Mouse (Mus musculus): ENCODE measurements around the gene Ubc.

Ubc gene

DNA sequence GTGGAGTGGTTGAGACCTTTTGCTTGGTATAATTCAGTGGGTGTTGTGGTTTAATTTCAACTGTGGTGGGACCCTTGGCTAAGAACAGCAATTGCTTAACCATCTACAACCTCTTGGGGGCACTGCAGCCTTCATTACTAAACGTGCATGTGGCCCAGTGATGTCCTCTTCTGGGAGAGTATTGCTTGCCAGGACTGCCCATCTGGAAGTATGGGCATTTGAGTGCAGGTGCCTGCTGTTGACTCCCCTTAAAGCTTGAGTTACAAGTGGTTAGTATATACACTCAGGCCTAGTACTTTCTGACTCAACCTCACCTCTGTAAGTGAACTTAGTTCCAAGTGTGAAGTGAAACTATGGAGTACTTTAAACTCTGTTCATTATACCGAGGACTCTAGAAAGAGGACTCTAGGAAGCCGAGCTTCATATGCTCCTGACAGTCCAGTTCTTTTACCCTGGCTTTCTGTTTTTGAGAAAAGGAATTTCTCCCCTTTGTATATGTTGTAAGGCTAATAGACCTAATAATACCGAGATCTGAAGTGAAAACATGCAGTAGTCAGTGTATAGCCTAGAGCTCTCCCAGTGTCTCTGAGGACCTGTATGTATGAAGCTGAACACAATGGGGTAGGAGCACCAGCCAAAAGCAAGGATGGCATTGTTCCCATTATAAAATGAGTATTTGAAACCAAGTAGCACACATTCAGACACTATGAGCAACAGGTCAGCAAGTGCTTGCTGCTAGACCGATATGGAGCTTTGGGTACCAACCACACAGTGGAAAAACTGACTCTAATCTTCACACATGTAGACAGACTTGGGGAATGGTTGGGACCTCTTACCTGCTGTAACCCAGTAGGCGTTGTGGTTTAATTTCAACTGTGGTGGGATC, 7.1 kb downstream of the Ubc start:
- DNase-seq (ENCODE audit: low spot score), result peak; percentile 52

DNA sequence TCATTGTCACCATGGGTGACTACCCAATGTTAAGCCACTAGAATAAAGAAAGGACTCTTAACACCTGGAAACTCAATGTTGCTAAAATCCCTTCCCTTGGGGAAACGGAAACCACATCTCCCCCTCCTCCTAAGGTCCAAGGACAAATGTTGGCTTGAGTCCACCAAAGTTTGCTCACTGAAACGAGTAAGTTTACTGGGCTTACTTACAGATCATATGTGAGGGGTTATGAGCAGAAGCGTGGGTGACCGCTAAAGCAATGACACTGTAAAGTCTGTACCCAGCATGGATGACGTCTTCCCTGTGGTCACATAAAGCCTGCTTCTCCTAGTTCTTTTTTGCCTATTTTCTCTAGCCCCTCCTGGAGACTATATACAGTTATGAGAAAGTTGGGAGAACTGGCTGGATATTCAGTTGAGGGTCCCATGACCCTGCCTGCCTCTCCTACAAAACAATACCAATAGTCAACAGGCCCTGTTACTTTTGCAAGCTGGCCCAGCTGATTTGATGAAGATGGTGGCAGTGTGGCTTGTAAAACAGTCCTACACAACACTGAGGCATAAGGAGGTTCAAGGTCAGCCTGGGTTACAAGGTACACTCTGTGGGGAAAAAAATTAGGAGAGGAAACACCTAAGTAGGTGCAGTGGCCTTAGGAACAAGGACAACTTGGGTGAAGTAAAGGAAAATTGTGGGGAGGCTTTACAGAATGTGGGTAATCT, 7.9 kb downstream of the Ubc start:
- DNase-seq (ENCODE audit: low spot score), result no peak

- DNase-seq (ENCODE audit: low spot score), result no peak
Observed at GRCm38 (mm10) chr5:125378919-125379318, 11.1 kb downstream of the Ubc start.

- no peak for DNase-seq (ENCODE audit: low spot score)
Observed at GRCm38 (mm10) chr5:125377214-125377613, 12.8 kb downstream of the Ubc start.

GRCm38 (mm10) chr5:125375871-125376270, 14.1 kb downstream of the Ubc start:
- DNase-seq (ENCODE audit: low spot score), result no peak

GRCm38 (mm10) chr5:125372027-125372426, 18.0 kb downstream of the Ubc start:
- DNase-seq (ENCODE audit: low spot score), result no peak

DNA sequence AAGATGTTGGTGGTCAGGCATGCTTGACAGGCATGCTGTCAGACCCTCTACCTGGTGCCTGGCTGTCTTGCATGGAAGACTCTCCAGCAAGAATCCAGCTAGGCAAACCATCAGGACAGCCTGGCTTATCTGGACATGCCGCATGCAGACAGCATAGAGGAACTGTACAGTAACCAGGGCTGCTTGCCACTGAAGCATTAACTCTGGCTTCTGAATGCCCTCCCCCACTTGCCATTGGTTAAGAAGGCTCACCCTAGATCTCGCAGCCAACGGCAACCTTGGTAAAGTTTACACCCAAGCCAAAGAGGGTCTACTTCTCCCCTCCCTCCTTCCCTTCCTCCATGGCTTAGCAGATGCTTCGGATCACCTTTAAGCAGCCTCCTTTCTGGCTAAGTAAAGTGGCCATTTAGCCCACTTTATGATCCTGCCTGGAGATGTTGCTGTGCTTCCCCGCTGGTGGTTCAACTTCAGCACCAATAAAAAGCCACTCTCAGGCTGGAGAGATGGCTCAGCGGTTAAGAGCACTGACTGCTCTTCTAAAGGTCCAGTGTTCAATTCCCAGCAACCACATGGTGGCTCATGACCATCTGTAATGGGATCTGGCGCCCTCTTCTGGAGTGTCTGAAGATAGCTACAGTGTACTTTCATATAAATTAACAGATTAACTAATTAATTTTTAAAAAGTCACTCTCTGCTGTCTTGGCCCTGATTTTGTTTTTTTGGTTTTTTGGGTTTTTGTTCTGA, 18.9 kb downstream of the Ubc start:
- DNase-seq (ENCODE audit: low spot score), result no peak

GRCm38 (mm10) chr5:125368568-125368967, 21.4 kb downstream of the Ubc start:
- peak; percentile 49 for DNase-seq (ENCODE audit: low spot score)

GRCm38 (mm10) chr5:125368156-125368555, 21.8 kb downstream of the Ubc start:
- DNase-seq (ENCODE audit: low spot score), result no peak

DNA sequence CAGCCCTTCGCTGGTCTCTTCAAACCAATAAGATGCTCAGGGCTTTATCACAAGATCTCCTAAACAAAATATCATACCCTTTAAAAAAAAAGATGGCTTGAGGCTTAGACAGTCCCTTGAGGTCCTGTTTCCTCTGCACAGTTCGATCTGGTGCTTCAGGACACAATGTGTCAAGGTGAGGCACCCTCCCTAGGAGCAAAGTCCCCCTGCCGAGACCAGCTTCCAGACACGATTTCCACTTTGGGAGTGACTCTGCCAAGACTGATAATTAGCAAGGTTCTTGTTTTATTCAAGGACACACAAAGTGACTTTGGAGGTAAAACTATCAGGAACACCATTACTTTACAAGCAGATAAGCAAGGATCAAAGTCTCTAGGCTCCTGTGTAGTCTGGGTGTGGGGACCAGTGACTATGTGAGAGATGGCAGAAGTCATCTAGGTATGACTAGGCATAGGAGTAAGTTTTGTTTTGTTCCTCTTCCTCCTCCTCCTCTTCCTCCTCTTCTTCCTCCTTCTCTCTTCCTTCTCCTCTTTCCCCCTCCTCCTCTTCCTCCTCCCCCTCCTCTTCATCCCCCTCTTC, 25.1 kb downstream of the Ubc start:
- no peak for DNase-seq (ENCODE audit: low spot score)

DNA sequence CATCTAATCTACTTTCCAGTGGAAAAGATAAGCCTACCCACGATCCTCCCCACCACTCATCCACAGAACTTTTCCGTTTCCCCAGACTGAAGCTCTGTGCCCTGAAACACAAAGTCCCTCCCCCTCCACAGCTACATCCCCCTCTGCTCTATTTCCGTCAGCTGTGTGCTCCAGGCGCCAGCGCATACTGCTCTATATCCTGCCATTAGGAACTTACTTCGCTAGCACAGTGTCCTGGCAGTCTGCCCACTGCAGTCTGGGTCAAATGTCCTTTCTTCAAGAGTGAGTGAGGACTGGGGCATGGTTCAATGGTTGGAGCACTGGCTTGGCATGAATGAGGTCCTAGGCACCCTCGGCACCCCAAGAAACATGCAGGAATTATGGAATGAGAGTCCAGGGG, 26.1 kb downstream of the Ubc start:
- no peak for DNase-seq (ENCODE audit: low spot score)

DNA sequence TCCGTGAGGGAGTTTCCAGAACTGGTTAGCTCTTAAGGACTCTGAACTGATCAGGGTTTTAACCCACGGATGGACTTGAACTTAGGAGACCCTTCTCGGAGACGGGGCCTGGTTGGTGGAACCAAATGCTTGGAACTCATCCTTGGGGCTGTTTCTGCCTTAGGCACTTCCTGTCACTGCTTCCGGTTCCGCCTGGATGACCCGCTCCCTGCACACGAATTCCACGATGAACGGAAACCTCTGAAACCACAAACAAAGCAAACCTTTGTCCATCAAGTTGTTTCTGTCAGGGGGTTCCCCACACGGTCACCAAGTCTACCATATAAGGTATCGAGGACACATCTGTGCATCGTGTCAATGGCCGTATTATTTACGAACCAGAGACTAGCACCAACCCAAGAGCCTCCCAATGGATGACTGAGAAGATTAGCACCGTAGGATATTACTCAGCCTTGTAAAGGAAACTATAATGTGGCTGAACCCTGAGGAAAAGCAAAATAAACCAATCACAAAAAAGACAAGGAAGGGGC, 29.0 kb downstream of the Ubc start:
- DNase-seq (ENCODE audit: low spot score), result no peak

- no peak for DNase-seq (ENCODE audit: low spot score)
Observed at GRCm38 (mm10) chr5:125360566-125360965, 29.4 kb downstream of the Ubc start.

DNA sequence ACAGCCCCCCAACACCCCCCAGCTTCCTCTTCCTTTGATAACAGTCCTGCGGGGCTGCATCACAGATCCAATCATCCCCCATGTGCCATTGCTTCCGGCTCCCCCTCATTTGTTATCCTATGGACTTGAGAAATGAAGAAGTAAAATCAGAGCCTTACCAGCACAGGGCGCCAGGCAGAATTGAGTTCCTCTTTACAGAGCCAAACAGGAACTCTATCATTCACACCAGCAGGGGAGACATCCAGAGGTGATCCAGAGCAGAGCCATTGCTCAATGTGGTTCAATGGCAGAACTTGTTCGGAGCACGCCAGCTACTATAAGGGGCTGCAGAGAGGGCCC, 31.8 kb downstream of the Ubc start:
- no peak for DNase-seq (ENCODE audit: low spot score)

GRCm38 (mm10) chr5:125357543-125358269, 32.3 kb downstream of the Ubc start:
- DNase-seq (ENCODE audit: low spot score), result no peak

DNA sequence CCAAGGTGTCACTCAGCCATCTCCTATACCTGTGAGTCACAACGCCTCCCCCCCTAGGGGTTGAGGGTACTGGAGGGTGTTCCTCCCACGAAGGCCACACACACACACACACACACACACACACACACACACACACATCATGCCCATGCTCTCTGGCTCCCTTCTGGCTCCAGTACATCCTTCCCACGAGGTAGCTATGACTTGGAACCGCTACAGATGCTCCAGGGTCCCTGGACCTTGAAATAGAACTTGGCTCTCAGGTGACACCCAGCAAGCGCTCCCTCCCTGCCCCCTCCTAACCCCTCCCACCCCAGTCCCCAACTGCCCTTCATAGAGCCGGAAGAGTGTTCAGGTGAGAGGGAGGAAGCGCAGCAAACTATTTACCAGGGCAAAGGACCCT, 34.4 kb downstream of the Ubc start:
- DNase-seq (ENCODE audit: low spot score), result no peak

GRCm38 (mm10) chr5:125354885-125355492, 35.0 kb downstream of the Ubc start:
- DNase-seq (ENCODE audit: low spot score), result no peak

DNA sequence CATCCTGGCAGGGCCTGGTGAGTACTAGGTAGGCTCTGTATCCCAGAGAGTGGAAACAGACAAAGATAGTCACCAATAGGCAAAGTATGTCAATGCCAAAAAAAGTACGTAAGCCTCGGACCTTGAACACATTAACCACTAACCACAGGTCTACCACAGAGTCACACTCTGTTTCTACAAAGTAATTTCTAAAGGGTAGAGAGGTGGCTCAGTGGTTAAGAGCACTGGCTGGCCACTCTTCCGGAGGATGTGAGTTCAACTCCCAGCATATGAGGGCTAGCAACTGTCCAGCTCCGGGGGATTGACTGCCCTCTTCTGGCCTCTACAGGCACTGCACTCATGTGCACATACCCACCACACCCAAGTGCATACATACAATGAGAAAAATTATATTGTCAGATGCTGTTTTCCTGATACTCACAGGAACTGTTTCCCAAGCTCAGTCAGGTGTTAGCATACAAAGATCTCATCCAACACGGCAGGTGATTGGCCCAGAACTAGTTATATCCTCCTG, 37.2 kb downstream of the Ubc start:
- DNase-seq (ENCODE audit: low spot score), result no peak

DNA sequence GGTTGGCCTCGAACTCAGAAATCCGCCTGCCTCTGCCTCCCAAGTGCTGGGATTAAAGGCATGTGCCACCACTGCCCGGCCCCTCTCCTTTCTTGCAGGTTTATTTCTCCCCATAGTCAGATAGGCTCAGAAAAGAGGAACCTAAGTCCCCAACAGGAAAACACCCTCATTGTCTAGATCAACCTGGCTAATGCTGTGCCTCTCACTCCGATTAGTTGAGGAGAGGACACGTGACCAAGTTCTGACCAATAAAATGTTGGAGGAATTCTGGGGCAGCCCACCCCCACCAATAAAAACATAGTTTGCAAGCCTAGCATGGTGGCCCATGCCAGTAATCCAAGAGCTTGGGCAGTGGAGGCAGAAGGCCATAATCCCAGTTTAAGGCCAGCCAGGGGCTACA, 38.1 kb downstream of the Ubc start:
- DNase-seq (ENCODE audit: low spot score), result no peak

DNA sequence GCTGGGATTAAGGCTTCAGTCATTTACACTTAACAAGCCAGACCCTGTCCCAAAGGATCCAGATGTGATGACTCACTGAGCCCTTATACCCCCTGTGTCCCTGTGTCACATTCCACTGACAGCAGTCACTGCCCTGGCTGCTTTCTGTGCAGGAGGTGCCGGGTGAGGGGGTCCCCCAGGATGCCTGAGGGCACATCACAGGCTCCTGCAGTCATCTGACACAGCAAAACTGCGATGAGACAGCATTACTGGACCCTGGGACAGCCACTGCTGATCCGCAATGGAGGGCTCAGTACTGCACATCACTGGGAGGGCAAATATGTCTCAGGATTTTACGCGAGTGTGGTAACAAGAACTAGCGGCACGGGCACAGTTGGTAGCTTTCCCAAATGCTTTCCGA, 38.9 kb downstream of the Ubc start:
- DNase-seq (ENCODE audit: low spot score), result no peak

DNA sequence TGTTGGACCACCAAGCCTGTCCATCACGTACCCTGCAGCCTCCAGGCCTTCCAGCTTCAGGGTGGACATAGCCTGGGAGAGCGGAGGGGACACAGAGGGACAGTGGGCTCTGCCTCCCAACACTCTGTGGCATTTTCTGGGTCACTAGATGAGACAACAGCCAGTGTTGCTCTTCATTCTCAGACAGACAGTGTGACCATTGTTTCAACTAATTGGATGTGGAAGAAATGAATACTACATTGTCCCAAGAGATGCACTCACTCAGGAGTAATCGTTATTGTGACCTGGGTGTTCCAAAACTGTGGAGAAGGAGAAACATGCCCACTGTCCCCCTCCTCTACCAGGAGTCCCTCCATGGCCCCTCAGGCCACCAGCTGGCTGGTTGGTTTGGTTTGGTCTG, 40.6 kb downstream of the Ubc start:
- no peak for DNase-seq (ENCODE audit: low spot score)
